Mouse (Mus musculus): ENCODE data around the gene Atp5d. TPM values are rescaled to one million over a fixed set of nuclear protein-coding genes. Genes with fewer than 3 reads are reported as not detected.

The Atp5d gene
- polyA plus RNA-seq, 1 experiment from 2014 or later: 401 TPM

- ATAC-seq (replicated peaks; ENCODE audit: low FRiP score) (no peak), DNase-seq (ENCODE audit: low spot score) (no peak)
- Histone ChIP-seq H3K4me2 (ENCODE audit: low read depth, low read length, severe bottlenecking) (no peak overlapping the region), H3K9ac (ENCODE audit: low read length) (no peak overlapping the region), H3K4me3 (ENCODE audit: low read depth, low read length) (no peak overlapping the region), H3K36me3 (ENCODE audit: control insufficient read depth, insufficient read depth, low read length) (no peaks in the 10 kb centered on the region; the same call in 1 of the 2 replicates), H3K9me3 (ENCODE audit: control insufficient read depth, low read length) (no peaks in the 10 kb centered on the region), H3K27ac (ENCODE audit: low read depth, low read length) (no peak overlapping the region), H3K4me1 (replicated peaks; ENCODE audit: control insufficient read depth, insufficient read depth, low read length) (peaks cover 9% of the 10 kb centered on the region; the same call in 1 of the 2 replicates), H3K27me3 (ENCODE audit: control insufficient read depth, insufficient read depth, low read length) (no peaks in the 10 kb centered on the region)
- WGBS: 91% methylated on average over 7 of the region's 7 CpGs
These were observed 44.1 kb downstream of the Atp5d start for GRCm38 (mm10) chr10:80182547-80182946.

- 38% methylated on average over 27 of the region's 27 CpGs for WGBS
- no peak overlapping the region for H3K27ac ChIP-seq (ENCODE audit: low read depth, low read length)
- ATAC-seq (replicated peaks; ENCODE audit: low FRiP score) (no peak), DNase-seq (ENCODE audit: low spot score) (peak; percentile 50)
- H3K9me3 ChIP-seq (ENCODE audit: control insufficient read depth, low read length): no peaks in the 10 kb centered on the region
- no peak overlapping the region for H3K9ac ChIP-seq (ENCODE audit: low read length)
- H3K36me3 ChIP-seq (ENCODE audit: control insufficient read depth, insufficient read depth, low read length): no peaks in the 10 kb centered on the region; the same call in 1 of the 2 replicates
- no peaks in the 10 kb centered on the region for H3K27me3 ChIP-seq (ENCODE audit: control insufficient read depth, insufficient read depth, low read length)
- H3K4me3 ChIP-seq (ENCODE audit: low read depth, low read length): no peak overlapping the region
- no peak overlapping the region for H3K4me2 ChIP-seq (ENCODE audit: low read depth, low read length, severe bottlenecking)
- H3K4me1 ChIP-seq (replicated peaks; ENCODE audit: control insufficient read depth, insufficient read depth, low read length): peaks cover 11% of the 10 kb centered on the region; the same call in 1 of the 2 replicates
These were observed 48.2 kb downstream of the Atp5d start for GRCm38 (mm10) chr10:80186649-80187048.

GRCm38 (mm10) chr10:80187739-80188138 lies 49.3 kb downstream of the Atp5d start:
- H3K9ac ChIP-seq (ENCODE audit: low read length): no peak overlapping the region
- ATAC-seq (replicated peaks; ENCODE audit: low FRiP score): no peak
- peaks cover 2% of the 10 kb centered on the region; the same call in 1 of the 2 replicates for H3K27me3 ChIP-seq (ENCODE audit: control insufficient read depth, insufficient read depth, low read length)
- H3K4me3 ChIP-seq (ENCODE audit: low read depth, low read length): no peak overlapping the region
- H3K9me3 ChIP-seq (ENCODE audit: control insufficient read depth, low read length): no peaks in the 10 kb centered on the region
- no peak overlapping the region for H3K27ac ChIP-seq (ENCODE audit: low read depth, low read length)
- peaks cover 11% of the 10 kb centered on the region; the same call in 1 of the 2 replicates for H3K4me1 ChIP-seq (replicated peaks; ENCODE audit: control insufficient read depth, insufficient read depth, low read length)
- no peak for DNase-seq (ENCODE audit: low spot score)
- H3K4me2 ChIP-seq (ENCODE audit: low read depth, low read length, severe bottlenecking): no peak overlapping the region
- 89% methylated on average over 10 of the region's 10 CpGs for WGBS
- H3K36me3 ChIP-seq (ENCODE audit: control insufficient read depth, insufficient read depth, low read length): no peaks in the 10 kb centered on the region; the same call in 1 of the 2 replicates

GRCm38 (mm10) chr10:80188453-80189024 lies 50.1 kb downstream of the Atp5d start:
- peaks cover 11% of the 10 kb centered on the region; the same call in 1 of the 2 replicates for H3K4me1 ChIP-seq (replicated peaks; ENCODE audit: control insufficient read depth, insufficient read depth, low read length)
- no peak overlapping the region for H3K4me3 ChIP-seq (ENCODE audit: low read depth, low read length)
- H3K9me3 ChIP-seq (ENCODE audit: control insufficient read depth, low read length): no peaks in the 10 kb centered on the region
- ATAC-seq (replicated peaks; ENCODE audit: low FRiP score) (no peak), DNase-seq (ENCODE audit: low spot score) (peak; percentile 51)
- no peak overlapping the region for H3K9ac ChIP-seq (ENCODE audit: low read length)
- no peaks in the 10 kb centered on the region; the same call in 1 of the 2 replicates for H3K36me3 ChIP-seq (ENCODE audit: control insufficient read depth, insufficient read depth, low read length)
- 67% methylated on average over 15 of the region's 15 CpGs for WGBS
- H3K4me2 ChIP-seq (ENCODE audit: low read depth, low read length, severe bottlenecking): no peak overlapping the region
- H3K27me3 ChIP-seq (ENCODE audit: control insufficient read depth, insufficient read depth, low read length): peaks cover 2% of the 10 kb centered on the region; the same call in 1 of the 2 replicates
- H3K27ac ChIP-seq (ENCODE audit: low read depth, low read length): no peak overlapping the region

GRCm38 (mm10) chr10:80189999-80190398 lies 51.6 kb downstream of the Atp5d start:
- H3K27ac ChIP-seq (ENCODE audit: low read depth, low read length): peak overlapping the region; percentile 80
- peak overlapping the region; percentile 78 for H3K9ac ChIP-seq (ENCODE audit: low read length)
- peaks cover 2% of the 10 kb centered on the region; the same call in 1 of the 2 replicates for H3K27me3 ChIP-seq (ENCODE audit: control insufficient read depth, insufficient read depth, low read length)
- ATAC-seq (replicated peaks; ENCODE audit: low FRiP score) (peak; percentile 53), DNase-seq (ENCODE audit: low spot score) (peak; percentile 74)
- no peaks in the 10 kb centered on the region; the same call in 1 of the 2 replicates for H3K36me3 ChIP-seq (ENCODE audit: control insufficient read depth, insufficient read depth, low read length)
- WGBS: 4% methylated on average over 21 of the region's 21 CpGs
- peak overlapping the region; percentile 86 for H3K4me2 ChIP-seq (ENCODE audit: low read depth, low read length, severe bottlenecking)
- no peaks in the 10 kb centered on the region for H3K9me3 ChIP-seq (ENCODE audit: control insufficient read depth, low read length)
- peaks cover 18% of the 10 kb centered on the region; the same call in 1 of the 2 replicates for H3K4me1 ChIP-seq (replicated peaks; ENCODE audit: control insufficient read depth, insufficient read depth, low read length)
- H3K4me3 ChIP-seq (ENCODE audit: low read depth, low read length): peak overlapping the region; percentile 37

GRCm38 (mm10) chr10:80190491-80191051 lies 52.1 kb downstream of the Atp5d start:
- Histone ChIP-seq H3K27me3 (ENCODE audit: control insufficient read depth, insufficient read depth, low read length) (peaks cover 2% of the 10 kb centered on the region; the same call in 1 of the 2 replicates), H3K4me3 (ENCODE audit: low read depth, low read length) (peak overlapping the region; percentile 37), H3K4me1 (replicated peaks; ENCODE audit: control insufficient read depth, insufficient read depth, low read length) (peaks cover 18% of the 10 kb centered on the region; the same call in 1 of the 2 replicates), H3K27ac (ENCODE audit: low read depth, low read length) (peak overlapping the region; percentile 80), H3K9ac (ENCODE audit: low read length) (peak overlapping the region; percentile 78), H3K36me3 (ENCODE audit: control insufficient read depth, insufficient read depth, low read length) (no peaks in the 10 kb centered on the region; the same call in 1 of the 2 replicates), H3K4me2 (ENCODE audit: low read depth, low read length, severe bottlenecking) (peak overlapping the region; percentile 86), H3K9me3 (ENCODE audit: control insufficient read depth, low read length) (no peaks in the 10 kb centered on the region)
- DNase-seq (ENCODE audit: low spot score): peak; percentile 80
- ATAC-seq (replicated peaks; ENCODE audit: low FRiP score): peak; percentile 60
- WGBS: under 1% methylated on average over 47 of the region's 48 CpGs

- 0 out of 2 replicates have a peak overlapping the region, but pooled peaks have one; percentile 55 for H3K9ac ChIP-seq (ENCODE audit: low read length)
- ATAC-seq (replicated peaks; ENCODE audit: low FRiP score) (no peak), DNase-seq (ENCODE audit: low spot score) (peak; percentile 48)
- H3K9me3 ChIP-seq (ENCODE audit: control insufficient read depth, low read length): no peaks in the 10 kb centered on the region
- peaks cover 20% of the 10 kb centered on the region; the same call in 1 of the 2 replicates for H3K4me1 ChIP-seq (replicated peaks; ENCODE audit: control insufficient read depth, insufficient read depth, low read length)
- peaks cover 2% of the 10 kb centered on the region; the same call in 1 of the 2 replicates for H3K27me3 ChIP-seq (ENCODE audit: control insufficient read depth, insufficient read depth, low read length)
- 52% methylated on average over 6 of the region's 6 CpGs for WGBS
- H3K36me3 ChIP-seq (ENCODE audit: control insufficient read depth, insufficient read depth, low read length): no peaks in the 10 kb centered on the region
- H3K4me3 ChIP-seq (ENCODE audit: low read depth, low read length): no peak overlapping the region
- H3K4me2 ChIP-seq (ENCODE audit: low read depth, low read length, severe bottlenecking): no peak overlapping the region
- H3K27ac ChIP-seq (ENCODE audit: low read depth, low read length): peak overlapping the region; percentile 42
These were observed 55.5 kb downstream of the Atp5d start for GRCm38 (mm10) chr10:80193976-80194375.

- Histone ChIP-seq H3K4me1 (replicated peaks; ENCODE audit: control insufficient read depth, insufficient read depth, low read length) (peaks cover 20% of the 10 kb centered on the region; the same call in 1 of the 2 replicates), H3K27ac (ENCODE audit: low read depth, low read length) (peak overlapping the region; percentile 42), H3K4me3 (ENCODE audit: low read depth, low read length) (no peak overlapping the region), H3K36me3 (ENCODE audit: control insufficient read depth, insufficient read depth, low read length) (no peaks in the 10 kb centered on the region), H3K9me3 (ENCODE audit: control insufficient read depth, low read length) (no peaks in the 10 kb centered on the region), H3K27me3 (ENCODE audit: control insufficient read depth, insufficient read depth, low read length) (peaks cover 2% of the 10 kb centered on the region; the same call in 1 of the 2 replicates), H3K9ac (ENCODE audit: low read length) (peak overlapping the region; percentile 55), H3K4me2 (ENCODE audit: low read depth, low read length, severe bottlenecking) (peak overlapping the region; percentile 26; the same call in 1 of the 2 replicates)
- ATAC-seq (replicated peaks; ENCODE audit: low FRiP score): no peak
- DNase-seq (ENCODE audit: low spot score): peak; percentile 55
- WGBS: 12% methylated on average over 8 of the region's 8 CpGs
These were observed 56.0 kb downstream of the Atp5d start for GRCm38 (mm10) chr10:80194441-80194840.

Data from forebrain, embryonic 11.5 days (tissue).